Mouse (Mus musculus): Measurements from ENCODE around the gene Usp3. TPM values are rescaled to one million over a fixed set of nuclear protein-coding genes. Genes with fewer than 3 reads are reported as not detected.

The Usp3 gene
- total and polyA plus RNA-seq, 3 experiments = 24.4 to 39.5 (median 36.6) TPM

DNA sequence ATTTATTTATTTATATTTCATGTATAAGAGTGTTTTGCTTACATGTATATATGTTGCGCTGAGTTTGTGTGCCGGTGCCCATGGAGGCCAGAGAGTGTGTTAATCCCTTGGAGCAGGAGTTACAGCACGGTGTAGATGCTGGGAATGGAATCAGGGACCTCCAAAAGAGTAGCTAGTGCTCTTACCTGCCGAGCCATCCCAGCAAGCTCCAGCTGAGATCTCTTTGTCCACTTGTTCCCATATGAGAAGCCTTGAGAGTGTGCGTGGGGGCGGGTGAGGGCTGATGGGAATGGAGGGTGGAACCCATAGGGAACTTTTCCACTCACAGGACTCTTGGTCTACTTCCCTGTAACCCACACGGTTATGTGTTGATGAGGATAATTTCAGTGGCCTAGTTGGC, 21.6 kb upstream of the Usp3 start:
- Histone ChIP-seq H3K9me3 (replicated peaks; ENCODE audit: low read length) (peaks cover 3% of the 10 kb centered on the region), H3K79me2 (replicated peaks; ENCODE audit: control insufficient read depth, extremely low read depth, insufficient read depth, poor library complexity, severe bottlenecking) (no peaks in the 10 kb centered on the region), H3K4me3 (replicated peaks in 1 of 3; ENCODE audit: low read depth in 2 of 3, low read length in 2 of 3, poor library complexity in 1 of 3) (no peak overlapping the region), H3K4me2 (ENCODE audit: insufficient read depth, low read depth, poor library complexity, severe bottlenecking) (no peak overlapping the region), H3K36me3 (replicated peaks in 1 of 2; ENCODE audit: control insufficient read depth in 1 of 2, insufficient read depth in 1 of 2, low read length in 1 of 2) (no peaks in the 10 kb centered on the region), H3K27ac (ENCODE audit: insufficient read depth, low read depth) (no peak overlapping the region), H3K4me1 (ENCODE audit: control insufficient read depth in 1 of 2, insufficient read depth in 2 of 2) (peaks cover 5 to 54% of the 10 kb centered on the region in 2 experiments; a peak in 3 of 4 replicates), H3K9ac (ENCODE audit: insufficient read depth, low read depth) (no peak overlapping the region), H3K27me3 (replicated peaks) (no peaks in the 10 kb centered on the region)
- dilution Hi-C loops (cut with MboI; ENCODE audit: extremely low pct_ligation_motif_present, extremely low pct_unique_long_range_greater_than_20kb, low sequenced_read_pairs) (no loop called here), in situ Hi-C loops (cut with MboI; ENCODE audit: low pct_ligation_motif_present, low pct_unique_long_range_greater_than_20kb, low sequenced_read_pairs) (loop anchor here (25.0 kb wide), 1 partner anchor 327 kb away; no protein-coding TSS in a partner anchor)
- no peak for DNase-seq (ENCODE audit: extremely low read depth)
- TF ChIP-seq CTCF (conservative IDR thresholded peaks at IDR 0.05 in 1 of 2, IDR thresholded peaks at IDR 0.05 in 1 of 2; ENCODE audit: low read depth in 2 of 2, low read length in 2 of 2) (no peak), RAD21 (IDR thresholded peaks at IDR 0.05; ENCODE audit: low read depth, low read length) (no peak)

GRCm38 (mm10) chr9:66613667-66614066, 20.7 kb upstream of the Usp3 start:
- dilution Hi-C loops (cut with MboI; ENCODE audit: extremely low pct_ligation_motif_present, extremely low pct_unique_long_range_greater_than_20kb, low sequenced_read_pairs) = no loop called here
- in situ Hi-C loops (cut with MboI; ENCODE audit: low pct_ligation_motif_present, low pct_unique_long_range_greater_than_20kb, low sequenced_read_pairs) = loop anchor here (25.0 kb wide), 1 partner anchor 326 kb away; no protein-coding TSS in a partner anchor
- H3K36me3 ChIP-seq (replicated peaks in 1 of 2; ENCODE audit: control insufficient read depth in 1 of 2, insufficient read depth in 1 of 2, low read length in 1 of 2) = no peaks in the 10 kb centered on the region

DNA sequence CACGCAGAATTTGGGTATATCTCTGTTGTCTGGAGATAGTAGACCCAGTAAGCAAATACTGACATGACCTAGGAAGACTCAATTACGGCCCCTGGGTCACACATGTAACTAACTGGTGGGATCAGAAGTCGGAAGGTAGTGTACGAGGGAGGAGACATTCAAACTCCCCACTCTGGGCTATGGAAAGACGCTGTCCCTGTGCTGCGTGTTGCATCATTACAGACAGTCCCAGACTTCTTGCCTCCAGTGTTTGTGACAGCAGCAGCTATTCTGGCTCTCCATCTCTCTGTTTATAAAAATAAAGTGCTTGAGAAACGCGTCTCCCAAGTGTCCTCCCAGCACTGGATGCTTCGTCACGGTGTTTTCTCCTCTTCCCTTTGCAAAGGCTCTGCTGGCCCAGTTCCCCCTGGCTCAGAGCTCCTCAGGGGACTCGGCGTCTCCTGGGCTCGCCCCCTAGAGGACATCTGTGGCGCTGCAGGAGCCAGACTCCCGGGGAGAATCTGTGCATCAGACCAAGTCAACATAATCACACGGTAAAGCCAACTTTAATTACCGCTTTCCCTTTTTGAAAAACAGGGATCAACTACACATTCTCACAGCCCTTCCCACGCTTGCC, 18.6 kb upstream of the Usp3 start:
- in situ Hi-C loops (cut with MboI; ENCODE audit: low pct_ligation_motif_present, low pct_unique_long_range_greater_than_20kb, low sequenced_read_pairs) = loop anchor here (25.0 kb wide), 1 partner anchor 324 kb away; no protein-coding TSS in a partner anchor
- Histone ChIP-seq H3K9ac (ENCODE audit: insufficient read depth, low read depth) (no peak overlapping the region), H3K36me3 (replicated peaks in 1 of 2; ENCODE audit: control insufficient read depth in 1 of 2, insufficient read depth in 1 of 2, low read length in 1 of 2) (no peaks in the 10 kb centered on the region), H3K4me1 (ENCODE audit: control insufficient read depth in 1 of 2, insufficient read depth in 2 of 2) (peaks cover 5 to 29% of the 10 kb centered on the region in 2 experiments), H3K4me3 (replicated peaks in 1 of 3; ENCODE audit: low read depth in 2 of 3, low read length in 2 of 3, poor library complexity in 1 of 3) (no peak overlapping the region), H3K79me2 (replicated peaks; ENCODE audit: control insufficient read depth, extremely low read depth, insufficient read depth, poor library complexity, severe bottlenecking) (no peaks in the 10 kb centered on the region), H3K4me2 (ENCODE audit: insufficient read depth, low read depth, poor library complexity, severe bottlenecking) (peak overlapping the region; percentile 74), H3K27ac (ENCODE audit: insufficient read depth, low read depth) (peak overlapping the region; percentile 11; the same call in 1 of the 2 replicates), H3K27me3 (replicated peaks) (no peaks in the 10 kb centered on the region), H3K9me3 (replicated peaks; ENCODE audit: low read length) (peaks cover 3% of the 10 kb centered on the region)
- peak; percentile 78 for DNase-seq (ENCODE audit: extremely low read depth)
- TF ChIP-seq RAD21 (IDR thresholded peaks at IDR 0.05; ENCODE audit: low read depth, low read length) (peak; percentile 75), EP300 (IDR thresholded peaks at IDR 0.05; ENCODE audit: low read length) (no peak), MAX (IDR thresholded peaks at IDR 0.05; ENCODE audit: low read length) (no peak), SMC3 (IDR thresholded peaks at IDR 0.05; ENCODE audit: low read depth, low read length) (peak; percentile 87), ZKSCAN1 (IDR thresholded peaks at IDR 0.05; ENCODE audit: borderline replicate concordance, low read depth, low read length) (no peak), CTCF (conservative IDR thresholded peaks at IDR 0.05 in 1 of 2, IDR thresholded peaks at IDR 0.05 in 1 of 2; ENCODE audit: low read depth in 2 of 2, low read length in 2 of 2) (peak; percentile 69 to 87), IRF4 (IDR thresholded peaks at IDR 0.05; ENCODE audit: low read depth, low read length) (no peak), ETS1 (conservative IDR thresholded peaks at IDR 0.05; ENCODE audit: low read depth, low read length) (no peak)
- dilution Hi-C loops (cut with MboI; ENCODE audit: extremely low pct_ligation_motif_present, extremely low pct_unique_long_range_greater_than_20kb, low sequenced_read_pairs) = no loop called here

More at GRCm38 (mm10) chr9:66613667-66614066, 20.7 kb upstream of the Usp3 start:
- Histone ChIP-seq H3K4me2 (ENCODE audit: insufficient read depth, low read depth, poor library complexity, severe bottlenecking) (no peak overlapping the region), H3K4me1 (ENCODE audit: control insufficient read depth in 1 of 2, insufficient read depth in 2 of 2) (peaks cover 5 to 47% of the 10 kb centered on the region in 2 experiments; a peak in 3 of 4 replicates), H3K9ac (ENCODE audit: insufficient read depth, low read depth) (no peak overlapping the region), H3K27me3 (replicated peaks) (no peaks in the 10 kb centered on the region), H3K27ac (ENCODE audit: insufficient read depth, low read depth) (no peak overlapping the region), H3K4me3 (replicated peaks in 1 of 3; ENCODE audit: low read depth in 2 of 3, low read length in 2 of 3, poor library complexity in 1 of 3) (no peak overlapping the region), H3K9me3 (replicated peaks; ENCODE audit: low read length) (peaks cover 3% of the 10 kb centered on the region), H3K79me2 (replicated peaks; ENCODE audit: control insufficient read depth, extremely low read depth, insufficient read depth, poor library complexity, severe bottlenecking) (no peaks in the 10 kb centered on the region)
- DNase-seq (ENCODE audit: extremely low read depth) = no peak
- TF ChIP-seq SMC3 (IDR thresholded peaks at IDR 0.05; ENCODE audit: low read depth, low read length) (no peak), JUN (IDR thresholded peaks at IDR 0.05; ENCODE audit: insufficient read depth, low read depth, low read length) (no peak)

Measured in CH12.LX (cell line).